Mouse (Mus musculus): Measurements from ENCODE around the gene Rprd2.

DNA sequence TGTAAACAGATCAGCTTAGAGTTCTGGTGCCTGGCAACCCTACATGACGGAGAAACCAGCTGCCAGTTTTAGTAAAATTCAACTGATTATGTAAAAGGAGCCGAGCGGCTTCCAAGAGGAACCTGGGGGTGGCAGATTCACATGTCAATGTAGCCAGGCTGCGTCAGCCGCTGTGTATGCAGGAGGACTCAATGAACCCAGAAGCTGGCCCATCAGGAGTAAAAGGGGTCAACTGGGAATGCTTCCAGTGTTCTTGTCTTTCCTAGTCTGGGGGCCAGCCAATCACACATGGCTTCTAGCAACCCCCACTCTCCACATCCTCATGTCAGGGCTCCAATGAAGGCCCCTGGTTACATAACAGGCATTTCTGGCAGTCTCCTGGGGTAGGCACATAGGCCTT is 46.4 kb upstream of the Rprd2 start:
- no peak for TF ChIP-seq MYOD1 (IDR thresholded peaks at IDR 0.05; ENCODE audit: control insufficient read depth, insufficient read length, low read depth)
- no peak for TF ChIP-seq CTCF (IDR thresholded peaks at IDR 0.05; ENCODE audit: control insufficient read depth, insufficient read depth, insufficient read length)
- TF ChIP-seq USF1 (IDR thresholded peaks at IDR 0.05; ENCODE audit: low read depth): no peak
- no peak for TF ChIP-seq MYOG (IDR thresholded peaks at IDR 0.05; ENCODE audit: control insufficient read depth, extremely low read depth, insufficient read length)
- TF ChIP-seq MAX (IDR thresholded peaks at IDR 0.05): no peak
